Mouse (Mus musculus) brain, embryonic 14.5 days (tissue): ENCODE results near the gene Tapbpl.

Experiments used
- CTCF ChIP-seq: fragments of 200-500 bp; IDR thresholded peaks from 2 replicates; pipeline ENCODE4 v1.5.1; 2012; ENCODE audit warnings: inconsistent platforms, mild to moderate bottlenecking, moderate library complexity, borderline replicate concordance; ENCODE audit not compliant: insufficient read depth, insufficient read length; ENCODE audit errors: extremely low read depth
- POLR2A ChIP-seq: fragments of 200-500 bp; IDR thresholded peaks from 2 replicates; pipeline ENCODE4 v1.6.1; 2012; ENCODE audit warnings: mild to moderate bottlenecking, inconsistent platforms, borderline replicate concordance; ENCODE audit not compliant: poor library complexity, insufficient read depth, insufficient read length, severe bottlenecking; ENCODE audit errors: extremely low read depth

DNA sequence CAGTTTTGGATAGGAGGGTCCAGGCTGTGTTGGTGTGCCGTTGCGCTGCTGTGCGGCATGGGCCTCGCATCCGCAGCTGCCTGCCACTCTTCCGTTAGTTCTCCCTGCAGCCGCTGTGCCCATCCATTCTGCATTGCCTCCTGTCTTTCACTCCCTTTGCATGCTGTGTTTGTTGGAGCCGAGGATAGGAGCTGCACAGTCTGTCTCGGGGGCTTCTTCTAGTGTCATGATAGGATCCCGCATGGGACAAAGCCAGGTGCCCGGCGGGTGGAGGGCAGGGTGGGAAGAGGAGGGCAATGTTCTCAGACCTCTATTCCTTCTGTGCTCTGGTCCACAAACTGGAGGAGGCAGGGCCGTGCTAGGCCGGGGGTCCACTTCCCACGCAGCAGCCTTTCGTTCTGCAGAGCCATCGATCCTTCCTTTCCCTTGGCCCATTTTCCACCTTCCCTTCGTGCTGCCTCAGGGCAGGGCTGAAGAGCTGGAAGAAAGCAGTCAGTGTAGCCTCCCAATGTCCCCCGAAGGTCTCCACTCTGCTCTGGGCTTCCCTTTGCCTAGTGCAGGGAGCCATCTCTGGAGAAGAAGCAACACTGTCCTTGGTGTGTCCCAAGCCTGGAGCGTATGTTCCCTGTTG is 10.4 kb downstream of the Tapbpl start:
- TF ChIP-seq CTCF, result no peak
- TF ChIP-seq POLR2A, result no peak
